Mouse (Mus musculus): ENCODE data around the gene Olfr342. TPM values are rescaled to one million over a fixed set of nuclear protein-coding genes. Genes with fewer than 3 reads are reported as not detected.

Olfr342 gene
- not detected in 2 replicates for polyA plus RNA-seq (2015; fragmentation: Nextera tagmentation; extraction: Ambion mirVana)

GRCm38 (mm10) chr2:36524698-36525097 lies at the start of gene Olfr342:
Gene Olfr342, plus strand, starts transcription at chr2:36524998.

GRCm38 (mm10) chr2:36482368-36482767 lies 42.4 kb upstream of the Olfr342 start, which contains the start of gene Olfr341:
Gene Olfr341, minus strand, starts transcription at chr2:36482468.

GRCm38 (mm10) chr2:36566362-36566761 lies 41.6 kb downstream of the Olfr342 start, which contains the start of gene Olfr344:
Gene Olfr344, plus strand, starts transcription at chr2:36566662.

Other genes with a start within 250 kb of the Olfr342 start
- not detected in 2 replicates for gene Olfr338, start 151.5 kb upstream of the Olfr342 start, polyA plus RNA-seq (2015; fragmentation: Nextera tagmentation; extraction: Ambion mirVana)
- gene Olfr339, start 106.1 kb upstream of the Olfr342 start, polyA plus RNA-seq (2015; fragmentation: Nextera tagmentation; extraction: Ambion mirVana), result not detected in 2 replicates
- gene Olfr340, start 72.4 kb upstream of the Olfr342 start, polyA plus RNA-seq (2015; fragmentation: Nextera tagmentation; extraction: Ambion mirVana), result not detected in 2 replicates
- gene Olfr341, start 42.5 kb upstream of the Olfr342 start, polyA plus RNA-seq (2015; fragmentation: Nextera tagmentation; extraction: Ambion mirVana), result not detected in 2 replicates
- gene Olfr344, start 41.7 kb downstream of the Olfr342 start, polyA plus RNA-seq (2015; fragmentation: Nextera tagmentation; extraction: Ambion mirVana), result not detected in 2 replicates
- gene Olfr345, start 115.0 kb downstream of the Olfr342 start, polyA plus RNA-seq (2015; fragmentation: Nextera tagmentation; extraction: Ambion mirVana), result not detected in 2 replicates
- gene Olfr346, start 160.8 kb downstream of the Olfr342 start, polyA plus RNA-seq (2015; fragmentation: Nextera tagmentation; extraction: Ambion mirVana), result not detected in 2 replicates
- not detected in 2 replicates for gene Olfr347, start 206.9 kb downstream of the Olfr342 start, polyA plus RNA-seq (2015; fragmentation: Nextera tagmentation; extraction: Ambion mirVana)

All from adrenal gland, postnatal 0 days (tissue).